Mouse (Mus musculus) forebrain, postnatal 0 days (tissue): ENCODE results near the gene Bmp4. TPM values are rescaled to one million over a fixed set of nuclear protein-coding genes. Genes with fewer than 3 reads are reported as not detected.

Experiments used
- ATAC-seq: fragments of 200-750 bp; cut with Nextera tagmentation; 2 replicates; pipeline ENCODE4 v1.8.0; 2017; ENCODE audit warnings: mild to moderate bottlenecking, moderate library complexity
- DNase-seq: peaks from one replicate; pipeline ENCODE4 v3.0.0-alpha.2; 2015
- H3K27ac ChIP-seq: fragments of 300-500 bp; sonication (generic); 2 replicates; pipeline ENCODE4 v1.5.1; 2014; ENCODE audit warnings: low read depth, mild to moderate bottlenecking, antibody characterized with exemption, low read length, moderate library complexity, mixed read lengths
- H3K27me3 ChIP-seq: fragments of 300-500 bp; sonication (generic); 2 replicates; pipeline ENCODE4 v1.6.1; 2014; ENCODE audit warnings: mild to moderate bottlenecking, low read length, mixed read lengths; ENCODE audit not compliant: insufficient read depth
- H3K36me3 ChIP-seq: fragments of 300-500 bp; sonication (generic); 2 replicates; pipeline ENCODE4 v1.6.1; 2014; ENCODE audit warnings: mild to moderate bottlenecking, moderate library complexity; ENCODE audit not compliant: insufficient read depth
- H3K4me1 ChIP-seq: fragments of 300-500 bp; sonication (generic); 2 replicates; pipeline ENCODE4 v1.6.1; 2014; ENCODE audit warnings: antibody characterized with exemption; ENCODE audit not compliant: insufficient read depth
- H3K4me2 ChIP-seq: fragments of 300-500 bp; sonication (generic); 2 replicates; pipeline ENCODE4 v1.6.1; 2014; ENCODE audit warnings: low read depth, mild to moderate bottlenecking, moderate library complexity
- H3K4me3 ChIP-seq: fragments of 300-500 bp; sonication (generic); 2 replicates; pipeline ENCODE4 v1.5.1; 2014; ENCODE audit warnings: low read depth, low read length, mixed read lengths
- H3K9ac ChIP-seq: fragments of 300-500 bp; sonication (generic); 2 replicates; pipeline ENCODE4 v1.6.1; 2014; ENCODE audit warnings: mild to moderate bottlenecking
- H3K9me3 ChIP-seq: fragments of 300-500 bp; sonication (generic); 2 replicates; pipeline ENCODE4 v1.6.1; 2016; ENCODE audit warnings: low read length
- CTCF ChIP-seq: sonication (generic); IDR thresholded peaks from 2 replicates; pipeline ENCODE4 v1.5.1; 2016; ENCODE audit warnings: antibody characterized with exemption, control low read depth, low read depth
- WGBS: fragments of 180-500 bp; shearing (Covaris S2); extraction: QIAGEN DNeasy Blood & Tissue Kit; methylation state at CpG from one replicate; pipeline ENCODE4 v1.1.7; 2014; 5-methylcytosine and 5-hydroxymethylcytosine counted together
- polyA plus RNA-seq: library from polyadenylated mRNA; unstranded; fragments of >200 nt; fragmentation: Nextera tagmentation; extraction: Ambion mirVana; gene quantifications from 2 replicates; pipeline ENCODE4 v1.2.1, GENCODE M21; 2015
- total RNA-seq: library from RNA; depleted of rRNA; stranded (reverse); fragments of >200 nt; gene quantifications from 2 replicates; pipeline ENCODE4 v1.2.3, GENCODE M21; 2014

The Bmp4 gene
- total and polyA plus RNA-seq, 2 experiments from 2014 or later = 4.2 to 5.5 TPM

DNA sequence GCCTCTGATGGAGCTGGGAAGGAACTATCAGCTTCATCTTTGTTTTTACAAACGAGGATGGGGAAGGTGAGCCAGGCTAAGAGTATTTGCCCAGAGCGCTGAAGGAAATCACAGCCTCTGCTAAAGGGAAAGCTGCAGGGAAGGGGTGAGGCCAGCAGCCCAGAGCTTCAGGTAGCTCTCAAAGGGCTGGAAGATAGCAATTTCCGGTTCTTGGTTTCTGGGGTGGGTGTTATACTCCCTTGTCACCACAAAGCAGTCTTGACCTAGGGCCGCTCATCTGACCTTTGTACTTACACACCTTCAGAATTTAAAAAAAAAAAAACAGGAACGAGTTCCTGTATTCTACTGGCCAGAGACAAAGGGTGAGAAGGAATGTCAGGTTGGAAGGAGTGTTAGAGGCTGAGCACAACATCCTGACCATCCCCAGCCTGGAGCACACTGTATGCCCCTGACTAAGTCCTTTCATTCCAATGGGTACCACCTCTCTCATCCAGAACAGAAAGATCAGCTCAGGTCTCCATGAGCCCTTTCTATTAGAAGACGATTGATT is 1.2 kb upstream of the Bmp4 start:
- 61% methylated on average over 6 of the region's 6 CpGs for WGBS
- Histone ChIP-seq H3K27ac (no peak overlapping the region), H3K9me3 (no peaks in the 10 kb centered on the region), H3K27me3 (peaks cover 66% of the 10 kb centered on the region), H3K4me3 (no peak overlapping the region), H3K4me1 (0 out of 2 replicates have a peak, but pooled peaks cover 3% of the 10 kb centered on the region), H3K9ac (no peak overlapping the region), H3K4me2 (no peak overlapping the region), H3K36me3 (no peaks in the 10 kb centered on the region)
- DNase-seq (no peak), ATAC-seq (no peak)
- no peak for TF ChIP-seq CTCF

DNA sequence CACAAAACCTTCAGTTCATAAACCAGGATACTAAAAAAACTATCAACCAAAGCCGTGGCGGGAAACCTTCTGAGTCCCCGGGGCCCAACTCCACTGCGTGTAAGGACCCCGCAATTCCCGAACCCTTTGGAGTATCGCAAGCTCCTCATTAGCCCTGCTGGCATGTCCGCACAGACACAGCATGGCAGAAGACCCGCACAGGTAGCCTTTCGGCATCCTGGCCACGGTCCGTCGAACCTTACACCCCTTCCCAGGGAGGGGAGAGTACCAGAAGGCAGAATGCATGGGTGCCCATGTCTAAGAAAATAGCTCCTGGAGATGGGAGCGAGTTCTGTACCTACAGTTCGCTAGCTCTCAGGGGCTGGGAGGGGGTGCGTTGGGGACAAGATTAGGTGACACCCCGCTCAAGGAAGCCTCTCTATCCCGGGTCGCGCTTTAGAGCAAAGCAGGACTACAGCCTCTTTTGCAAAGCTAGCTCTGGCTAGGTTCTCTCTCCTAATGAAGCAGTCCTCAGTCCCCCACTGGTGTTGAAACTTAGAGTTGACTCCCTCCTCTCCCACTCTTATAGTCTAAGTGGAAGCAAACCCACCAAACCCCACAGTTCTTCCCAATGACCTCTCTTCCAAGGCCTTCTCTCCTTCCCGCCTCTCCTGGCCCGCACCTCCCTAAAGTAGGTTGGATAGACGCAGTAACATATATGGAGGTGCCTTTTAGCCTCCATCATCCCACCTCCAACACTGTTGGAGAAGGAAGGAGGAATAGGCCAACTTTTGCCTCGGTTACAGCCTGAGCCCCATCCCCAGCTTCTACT is 826 bp downstream of the Bmp4 start:
- peaks cover 4% of the 10 kb centered on the region; the same call in 1 of the 2 replicates for H3K4me1 ChIP-seq
- 7% methylated on average over 24 of the region's 24 CpGs for WGBS
- peaks cover 85% of the 10 kb centered on the region for H3K27me3 ChIP-seq

DNA sequence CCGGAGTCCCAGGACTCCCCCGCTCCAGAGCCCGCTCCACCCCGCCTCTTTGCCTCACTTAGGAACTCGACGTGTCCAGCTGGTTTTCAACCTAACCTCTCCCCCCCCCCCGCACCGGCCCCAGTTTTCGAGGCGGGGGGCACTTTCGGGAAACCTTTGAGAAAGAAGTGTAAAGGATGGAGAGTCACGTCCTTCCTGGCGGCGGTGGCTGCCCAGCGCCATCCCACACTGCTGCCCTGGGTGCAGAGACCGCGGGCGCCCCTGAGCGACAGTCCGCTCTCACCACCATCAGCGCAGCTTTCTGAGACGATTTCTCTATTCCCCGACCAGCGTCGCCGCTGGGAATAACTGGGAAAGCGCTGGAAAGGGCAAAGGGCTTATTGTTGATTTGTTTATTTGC is 1.8 kb downstream of the Bmp4 start:
- Histone ChIP-seq H3K27ac (no peak overlapping the region), H3K36me3 (no peaks in the 10 kb centered on the region), H3K9me3 (no peaks in the 10 kb centered on the region), H3K9ac (no peak overlapping the region), H3K4me3 (peak overlapping the region; percentile 53), H3K4me1 (peaks cover 4% of the 10 kb centered on the region; the same call in 1 of the 2 replicates), H3K27me3 (peaks cover 90% of the 10 kb centered on the region), H3K4me2 (peak overlapping the region; percentile 88)
- peak; percentile 35; the same call in 1 of the 2 replicates for TF ChIP-seq CTCF
- DNase-seq (no peak), ATAC-seq (no peak)
- 3% methylated on average over 27 of the region's 27 CpGs for WGBS

More for the DNA sequence above, 826 bp downstream of the Bmp4 start:
- Histone ChIP-seq H3K9me3 (no peaks in the 10 kb centered on the region), H3K9ac (no peak overlapping the region), H3K4me3 (0 out of 2 replicates have a peak overlapping the region, but pooled peaks have one; percentile 3), H3K36me3 (no peaks in the 10 kb centered on the region), H3K4me2 (peak overlapping the region; percentile 2; the same call in 1 of the 2 replicates), H3K27ac (no peak overlapping the region)
- no peak for DNase-seq
- ATAC-seq = no peak
- no peak for TF ChIP-seq CTCF

DNA sequence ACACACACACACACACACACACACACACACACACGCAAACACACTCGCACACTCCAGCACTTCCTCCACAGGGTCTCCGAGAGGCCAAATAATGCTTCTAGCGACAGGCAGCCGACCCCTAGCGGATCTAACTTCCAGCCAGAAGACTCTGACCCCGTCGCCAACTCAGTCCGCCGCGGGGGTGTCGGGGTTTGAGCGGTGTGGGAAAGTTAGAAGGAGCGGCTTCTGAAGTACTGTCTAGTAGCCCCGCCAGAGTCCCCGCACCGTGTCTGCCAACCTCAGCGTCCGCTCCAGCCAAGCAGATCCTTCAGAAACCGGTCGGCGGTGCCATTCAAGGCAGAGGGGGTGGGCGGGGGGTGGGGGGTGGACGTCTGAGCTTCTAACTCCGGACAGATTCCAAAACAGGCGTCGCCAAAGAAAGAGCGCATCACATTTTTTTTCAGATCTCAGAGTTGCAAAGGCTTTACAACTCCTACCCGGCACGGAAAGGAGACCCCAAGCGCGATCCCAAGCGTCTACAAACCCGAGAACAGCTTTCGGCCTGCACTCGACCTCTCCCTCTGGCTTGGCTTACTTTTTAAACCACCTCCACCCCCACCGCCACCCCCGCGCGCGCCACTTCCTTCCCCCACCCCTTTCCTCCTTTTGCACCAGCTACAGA is 2.5 kb downstream of the Bmp4 start:
- DNase-seq (no peak), ATAC-seq (peak; percentile 10; the same call in 1 of the 2 replicates)
- H3K9me3 ChIP-seq = no peaks in the 10 kb centered on the region
- H3K4me2 ChIP-seq = peak overlapping the region; percentile 88
- no peak overlapping the region for H3K9ac ChIP-seq
- H3K4me1 ChIP-seq = peaks cover 4% of the 10 kb centered on the region; the same call in 1 of the 2 replicates
- TF ChIP-seq CTCF = peak; percentile 3; the same call in 1 of the 2 replicates
- no peaks in the 10 kb centered on the region for H3K36me3 ChIP-seq
- WGBS = 2% methylated on average over 39 of the region's 41 CpGs
- H3K27me3 ChIP-seq = peaks cover 90% of the 10 kb centered on the region
- H3K27ac ChIP-seq = no peak overlapping the region
- peak overlapping the region; percentile 53 for H3K4me3 ChIP-seq

DNA sequence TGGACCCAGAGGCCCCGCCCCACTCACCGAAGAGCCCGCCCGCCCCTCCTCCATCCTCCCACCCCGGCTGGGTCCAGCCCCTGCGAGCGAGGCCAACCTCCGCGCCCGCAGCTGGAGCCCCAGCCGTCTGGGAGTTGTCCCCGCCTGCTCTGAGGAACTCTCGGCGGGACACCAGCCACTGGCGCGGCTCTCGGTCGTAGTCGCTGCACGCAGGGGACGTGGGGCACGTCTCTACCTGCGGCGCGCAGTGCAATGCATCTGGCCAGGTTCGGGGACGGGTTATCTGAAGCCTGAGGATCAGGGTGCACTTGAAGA is 3.2 kb downstream of the Bmp4 start:
- peak; percentile 51 for DNase-seq
- Histone ChIP-seq H3K36me3 (no peaks in the 10 kb centered on the region), H3K4me2 (peak overlapping the region; percentile 88), H3K27ac (no peak overlapping the region), H3K27me3 (peaks cover 90% of the 10 kb centered on the region), H3K9ac (peak overlapping the region; percentile 39), H3K9me3 (no peaks in the 10 kb centered on the region), H3K4me1 (peaks cover 4% of the 10 kb centered on the region; the same call in 1 of the 2 replicates), H3K4me3 (peak overlapping the region; percentile 53)
- no peak; the same call in 1 of the 2 replicates for ATAC-seq
- 2% methylated on average over 27 of the region's 27 CpGs for WGBS
- no peak for TF ChIP-seq CTCF

DNA sequence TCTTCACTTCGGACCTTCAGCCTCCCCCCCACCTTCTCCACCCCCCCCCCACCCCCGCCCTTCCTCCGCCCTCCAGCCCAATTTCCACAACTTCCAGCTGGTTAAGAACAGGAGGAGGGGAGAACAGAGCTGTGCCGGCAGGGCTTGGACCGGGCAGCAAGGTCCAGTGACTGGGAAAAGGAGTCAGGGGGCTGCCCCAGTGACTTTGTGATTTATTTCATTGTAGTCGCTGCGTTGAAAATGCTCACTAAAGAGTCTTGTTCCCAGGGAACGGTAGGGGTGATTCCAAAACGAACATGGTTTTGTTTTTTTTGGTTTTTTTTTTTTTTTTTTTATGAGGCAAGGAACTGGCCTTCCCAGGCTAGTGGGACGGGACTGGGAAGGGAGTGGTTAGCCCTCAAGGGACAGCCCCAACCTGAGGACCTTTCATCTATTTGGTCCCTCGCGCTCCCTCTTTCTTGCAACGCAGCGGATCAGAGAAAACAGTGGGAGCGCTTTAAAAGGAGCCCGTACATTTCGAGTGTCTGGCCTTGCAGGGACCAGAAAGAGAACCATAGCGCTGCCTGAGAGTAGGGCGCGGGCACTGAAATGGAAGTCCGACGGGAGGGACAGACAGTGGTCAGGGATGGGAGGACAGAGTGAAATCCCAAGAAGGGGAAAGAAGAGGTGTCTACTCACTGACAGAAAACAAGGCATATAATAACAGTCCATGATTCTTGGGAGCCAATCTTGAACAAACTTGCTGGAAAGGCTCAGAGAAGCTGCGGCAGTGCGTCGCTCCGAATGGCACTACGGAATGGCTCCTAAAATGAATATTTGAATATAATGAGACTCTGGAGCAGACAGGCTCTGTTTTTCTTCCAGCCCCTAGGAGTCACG is 3.8 kb downstream of the Bmp4 start:
- no peaks in the 10 kb centered on the region for H3K36me3 ChIP-seq
- H3K9me3 ChIP-seq = no peaks in the 10 kb centered on the region
- H3K27ac ChIP-seq = no peak overlapping the region
- peaks cover 4% of the 10 kb centered on the region; the same call in 1 of the 2 replicates for H3K4me1 ChIP-seq
- DNase-seq = no peak
- under 1% methylated on average over 28 of the region's 28 CpGs for WGBS
- H3K4me3 ChIP-seq = peak overlapping the region; percentile 53
- peak overlapping the region; percentile 88 for H3K4me2 ChIP-seq
- no peak for TF ChIP-seq CTCF
- H3K27me3 ChIP-seq = peaks cover 89% of the 10 kb centered on the region
- peak; percentile 78; the same call in 1 of the 2 replicates for ATAC-seq
- peak overlapping the region; percentile 39; the same call in 1 of the 2 replicates for H3K9ac ChIP-seq
